Mouse (Mus musculus): ENCODE data around the gene Fam25c. TPM values are rescaled to one million over a fixed set of nuclear protein-coding genes. Genes with fewer than 3 reads are reported as not detected.

Fam25c gene
- not detected for polyA plus RNA-seq (2014; fragmentation: Illumina TruSeq; extraction: RNeasy Lipid Tissue Mini Kit (QIAGEN cat#74804); ENCODE audit: low read depth, low replicate concordance)

DNA sequence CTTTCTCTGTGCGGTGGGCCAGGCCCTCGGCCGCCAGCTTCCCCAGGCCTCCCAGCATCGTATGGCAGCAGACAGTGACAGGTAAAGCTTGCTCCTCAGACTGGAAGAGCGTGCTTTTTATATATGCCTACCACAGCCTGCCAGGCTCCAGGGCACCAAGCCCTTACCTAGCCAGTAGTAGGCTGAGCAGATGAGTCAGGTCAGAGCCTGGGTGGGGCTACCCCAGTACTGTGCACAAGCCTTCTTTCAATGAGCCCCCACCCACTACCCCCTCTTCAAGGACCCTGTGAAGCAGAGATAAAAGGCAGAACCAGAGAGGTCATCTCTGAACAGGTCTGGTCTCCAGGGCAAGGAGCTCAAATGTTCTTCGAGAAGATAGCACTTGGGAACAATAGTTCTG is at the start of gene Fam25c:
TSS of gene Fam25c (minus strand) at position 133 of the 400 bp plus-strand sequence.

GRCm38 (mm10) chr14:34375415-34375904 is 20.2 kb upstream of the Fam25c start, which contains the start of gene Mmrn2:
Gene Mmrn2, plus strand, starts transcription at chr14:34375465.

GRCm38 (mm10) chr14:34374577-34374976 is 19.3 kb upstream of the Fam25c start, which contains the start of gene Sncg:
Gene Sncg, minus strand, starts transcription at chr14:34374789.

GRCm38 (mm10) chr14:34310234-34310965 is 44.8 kb downstream of the Fam25c start, which contains the start of the genes Shld2 and Glud1:
Gene Shld2, minus strand, starts transcription at chr14:34310493.
Gene Glud1, plus strand, starts transcription at chr14:34310727.

Other genes with a start within 250 kb of the Fam25c start
- gene Npy4r, start 202.9 kb downstream of the Fam25c start, polyA plus RNA-seq (2014; fragmentation: Illumina TruSeq; extraction: RNeasy Lipid Tissue Mini Kit (QIAGEN cat#74804); ENCODE audit: low read depth, low replicate concordance): not detected
- 0.16 TPM for gene Gprin2, start 153.8 kb downstream of the Fam25c start, polyA plus RNA-seq (2014; fragmentation: Illumina TruSeq; extraction: RNeasy Lipid Tissue Mini Kit (QIAGEN cat#74804); ENCODE audit: low read depth, low replicate concordance)
- gene Syt15, start 135.8 kb downstream of the Fam25c start, polyA plus RNA-seq (2014; fragmentation: Illumina TruSeq; extraction: RNeasy Lipid Tissue Mini Kit (QIAGEN cat#74804); ENCODE audit: low read depth, low replicate concordance): 0.28 TPM
- gene Shld2, start 44.9 kb downstream of the Fam25c start, polyA plus RNA-seq (2014; fragmentation: Illumina TruSeq; extraction: RNeasy Lipid Tissue Mini Kit (QIAGEN cat#74804); ENCODE audit: low read depth, low replicate concordance): 27.7 TPM
- 641 TPM for gene Glud1, start 44.7 kb downstream of the Fam25c start, polyA plus RNA-seq (2014; fragmentation: Illumina TruSeq; extraction: RNeasy Lipid Tissue Mini Kit (QIAGEN cat#74804); ENCODE audit: low read depth, low replicate concordance)
- not detected for gene Sncg, start 19.4 kb upstream of the Fam25c start, polyA plus RNA-seq (2014; fragmentation: Illumina TruSeq; extraction: RNeasy Lipid Tissue Mini Kit (QIAGEN cat#74804); ENCODE audit: low read depth, low replicate concordance)
- gene Mmrn2, start 20.0 kb upstream of the Fam25c start, polyA plus RNA-seq (2014; fragmentation: Illumina TruSeq; extraction: RNeasy Lipid Tissue Mini Kit (QIAGEN cat#74804); ENCODE audit: low read depth, low replicate concordance): 13.1 TPM
- 114 TPM for gene Bmpr1a, start 147.9 kb upstream of the Fam25c start, polyA plus RNA-seq (2014; fragmentation: Illumina TruSeq; extraction: RNeasy Lipid Tissue Mini Kit (QIAGEN cat#74804); ENCODE audit: low read depth, low replicate concordance)
- gene 9230112D13Rik, start 167.4 kb upstream of the Fam25c start, polyA plus RNA-seq (2014; fragmentation: Illumina TruSeq; extraction: RNeasy Lipid Tissue Mini Kit (QIAGEN cat#74804); ENCODE audit: low read depth, low replicate concordance): not detected
- gene Ldb3, start 233.2 kb upstream of the Fam25c start, polyA plus RNA-seq (2014; fragmentation: Illumina TruSeq; extraction: RNeasy Lipid Tissue Mini Kit (QIAGEN cat#74804); ENCODE audit: low read depth, low replicate concordance): 1.1 TPM
- gene Opn4, start 244.7 kb upstream of the Fam25c start, polyA plus RNA-seq (2014; fragmentation: Illumina TruSeq; extraction: RNeasy Lipid Tissue Mini Kit (QIAGEN cat#74804); ENCODE audit: low read depth, low replicate concordance): not detected